Mouse (Mus musculus): ENCODE data around the gene Stom.

DNA sequence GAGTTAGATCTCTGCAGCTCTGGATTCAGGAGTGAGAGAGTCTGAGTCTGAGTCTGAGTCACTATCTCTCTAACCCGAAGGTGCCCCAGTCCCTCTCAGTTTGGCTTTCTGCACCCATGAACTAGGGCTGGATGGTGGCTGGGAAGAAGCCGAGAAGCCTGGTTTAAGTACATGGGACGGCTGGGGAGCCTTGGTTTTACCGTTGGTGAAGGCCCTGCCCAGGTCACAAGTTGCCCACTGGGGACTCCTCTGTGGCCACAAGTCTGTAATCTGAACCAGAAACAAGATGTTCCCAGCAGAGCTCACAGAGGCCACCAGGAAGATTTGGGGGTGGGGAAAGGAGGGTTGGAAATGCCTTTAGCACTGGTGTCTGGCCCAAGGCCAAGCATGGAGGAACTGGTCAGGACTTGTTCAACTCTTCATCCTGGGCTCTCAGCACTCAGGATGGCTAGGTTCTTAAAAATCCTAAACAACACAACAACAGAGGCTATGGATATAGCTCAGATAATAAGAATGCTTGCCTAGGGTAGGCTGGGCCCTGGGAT, 67.0 kb downstream of the Stom start:
- TF ChIP-seq ZNF384 (IDR thresholded peaks at IDR 0.05; ENCODE audit: low read depth, low read length) (no peak), MAFK (IDR thresholded peaks at IDR 0.05; ENCODE audit: insufficient read depth, low read depth, low read length) (no peak), ZC3H11A (IDR thresholded peaks at IDR 0.05; ENCODE audit: borderline replicate concordance, low read depth, low read length) (no peak)
